Mouse (Mus musculus): ENCODE results near the gene Slc37a2. TPM values are rescaled to one million over a fixed set of nuclear protein-coding genes. Genes with fewer than 3 reads are reported as not detected.

Slc37a2 gene
- polyA plus RNA-seq, 1 experiment from 2014 or later: 20.1 TPM

GRCm38 (mm10) chr9:37230486-37231195 lies 24.9 kb downstream of the Slc37a2 start:
- Histone ChIP-seq H3K9ac (ENCODE audit: low read depth, low read length) (no peak overlapping the region), H3K27me3 (replicated peaks; ENCODE audit: control insufficient read depth, insufficient read depth, low read length) (no peaks in the 10 kb centered on the region), H3K4me2 (replicated peaks; ENCODE audit: low read depth) (no peak overlapping the region), H3K4me3 (ENCODE audit: low read depth, low read length) (no peak overlapping the region), H3K9me3 (ENCODE audit: control insufficient read depth) (no peaks in the 10 kb centered on the region), H3K27ac (ENCODE audit: low read depth, low read length) (no peak overlapping the region), H3K36me3 (ENCODE audit: control insufficient read depth, insufficient read depth) (0 out of 2 replicates have a peak, but pooled peaks cover 5% of the 10 kb centered on the region), H3K4me1 (replicated peaks; ENCODE audit: control insufficient read depth, insufficient read depth, low read length) (peaks cover 12% of the 10 kb centered on the region)
- no peak for ATAC-seq
- WGBS: 94% methylated on average over 9 of the region's 9 CpGs
- TF ChIP-seq CTCF (IDR thresholded peaks at IDR 0.05; ENCODE audit: low read depth): no peak

GRCm38 (mm10) chr9:37229880-37230325 lies 25.6 kb downstream of the Slc37a2 start:
- peak; percentile 99 for TF ChIP-seq CTCF (IDR thresholded peaks at IDR 0.05; ENCODE audit: low read depth)
- Histone ChIP-seq H3K36me3 (ENCODE audit: control insufficient read depth, insufficient read depth) (0 out of 2 replicates have a peak, but pooled peaks cover 5% of the 10 kb centered on the region), H3K4me2 (replicated peaks; ENCODE audit: low read depth) (no peak overlapping the region), H3K4me3 (ENCODE audit: low read depth, low read length) (no peak overlapping the region), H3K27me3 (replicated peaks; ENCODE audit: control insufficient read depth, insufficient read depth, low read length) (no peaks in the 10 kb centered on the region), H3K9me3 (ENCODE audit: control insufficient read depth) (no peaks in the 10 kb centered on the region), H3K9ac (ENCODE audit: low read depth, low read length) (no peak overlapping the region), H3K4me1 (replicated peaks; ENCODE audit: control insufficient read depth, insufficient read depth, low read length) (peaks cover 9% of the 10 kb centered on the region), H3K27ac (ENCODE audit: low read depth, low read length) (no peak overlapping the region)
- ATAC-seq: peak; percentile 50
- 14% methylated on average over 1 of the region's 1 CpGs for WGBS

- H3K9me3 ChIP-seq (ENCODE audit: control insufficient read depth): no peaks in the 10 kb centered on the region
- H3K4me2 ChIP-seq (replicated peaks; ENCODE audit: low read depth): no peak overlapping the region
- 0 out of 2 replicates have a peak, but pooled peaks cover 4% of the 10 kb centered on the region for H3K36me3 ChIP-seq (ENCODE audit: control insufficient read depth, insufficient read depth)
- no peaks in the 10 kb centered on the region for H3K27me3 ChIP-seq (replicated peaks; ENCODE audit: control insufficient read depth, insufficient read depth, low read length)
- TF ChIP-seq CTCF (IDR thresholded peaks at IDR 0.05; ENCODE audit: low read depth): no peak
- no peaks in the 10 kb centered on the region for H3K4me1 ChIP-seq (replicated peaks; ENCODE audit: control insufficient read depth, insufficient read depth, low read length)
- WGBS: 94% methylated on average over 1 of the region's 1 CpGs
- no peak overlapping the region for H3K4me3 ChIP-seq (ENCODE audit: low read depth, low read length)
- H3K27ac ChIP-seq (ENCODE audit: low read depth, low read length): no peak overlapping the region
- no peak for ATAC-seq
- H3K9ac ChIP-seq (ENCODE audit: low read depth, low read length): no peak overlapping the region
Measured at GRCm38 (mm10) chr9:37225581-37225980, 30.0 kb downstream of the Slc37a2 start.

GRCm38 (mm10) chr9:37220755-37221154 lies 34.8 kb downstream of the Slc37a2 start:
- H3K4me3 ChIP-seq (ENCODE audit: low read depth, low read length): no peak overlapping the region
- WGBS: 82% methylated on average over 8 of the region's 8 CpGs
- no peak overlapping the region for H3K4me2 ChIP-seq (replicated peaks; ENCODE audit: low read depth)
- no peak for TF ChIP-seq CTCF (IDR thresholded peaks at IDR 0.05; ENCODE audit: low read depth)
- no peaks in the 10 kb centered on the region for H3K27me3 ChIP-seq (replicated peaks; ENCODE audit: control insufficient read depth, insufficient read depth, low read length)
- H3K27ac ChIP-seq (ENCODE audit: low read depth, low read length): no peak overlapping the region
- ATAC-seq: no peak
- no peak overlapping the region for H3K9ac ChIP-seq (ENCODE audit: low read depth, low read length)
- 0 out of 2 replicates have a peak, but pooled peaks cover 4% of the 10 kb centered on the region for H3K36me3 ChIP-seq (ENCODE audit: control insufficient read depth, insufficient read depth)
- H3K9me3 ChIP-seq (ENCODE audit: control insufficient read depth): no peaks in the 10 kb centered on the region
- no peaks in the 10 kb centered on the region for H3K4me1 ChIP-seq (replicated peaks; ENCODE audit: control insufficient read depth, insufficient read depth, low read length)

GRCm38 (mm10) chr9:37214327-37215060 lies 41.0 kb downstream of the Slc37a2 start:
- H3K4me3 ChIP-seq (ENCODE audit: low read depth, low read length): no peak overlapping the region

GRCm38 (mm10) chr9:37213060-37213738 lies 42.3 kb downstream of the Slc37a2 start:
- Histone ChIP-seq H3K27me3 (replicated peaks; ENCODE audit: control insufficient read depth, insufficient read depth, low read length) (no peaks in the 10 kb centered on the region), H3K9me3 (ENCODE audit: control insufficient read depth) (no peaks in the 10 kb centered on the region), H3K9ac (ENCODE audit: low read depth, low read length) (no peak overlapping the region), H3K4me1 (replicated peaks; ENCODE audit: control insufficient read depth, insufficient read depth, low read length) (no peaks in the 10 kb centered on the region), H3K4me2 (replicated peaks; ENCODE audit: low read depth) (no peak overlapping the region), H3K4me3 (ENCODE audit: low read depth, low read length) (no peak overlapping the region), H3K36me3 (ENCODE audit: control insufficient read depth, insufficient read depth) (no peaks in the 10 kb centered on the region), H3K27ac (ENCODE audit: low read depth, low read length) (no peak overlapping the region)
- 77% methylated on average over 13 of the region's 13 CpGs for WGBS
- no peak for TF ChIP-seq CTCF (IDR thresholded peaks at IDR 0.05; ENCODE audit: low read depth)
- ATAC-seq: no peak

More at GRCm38 (mm10) chr9:37214327-37215060, 41.0 kb downstream of the Slc37a2 start:
- H3K27ac ChIP-seq (ENCODE audit: low read depth, low read length): no peak overlapping the region
- no peak overlapping the region for H3K9ac ChIP-seq (ENCODE audit: low read depth, low read length)
- no peaks in the 10 kb centered on the region for H3K4me1 ChIP-seq (replicated peaks; ENCODE audit: control insufficient read depth, insufficient read depth, low read length)
- no peaks in the 10 kb centered on the region for H3K27me3 ChIP-seq (replicated peaks; ENCODE audit: control insufficient read depth, insufficient read depth, low read length)
- no peak overlapping the region for H3K4me2 ChIP-seq (replicated peaks; ENCODE audit: low read depth)
- WGBS: 56% methylated on average over 9 of the region's 9 CpGs
- no peaks in the 10 kb centered on the region for H3K36me3 ChIP-seq (ENCODE audit: control insufficient read depth, insufficient read depth)
- TF ChIP-seq CTCF (IDR thresholded peaks at IDR 0.05; ENCODE audit: low read depth): no peak
- H3K9me3 ChIP-seq (ENCODE audit: control insufficient read depth): no peaks in the 10 kb centered on the region
- ATAC-seq: peak; percentile 31; the same call in 1 of the 2 replicates

Measured in intestine, postnatal 0 days (tissue).